Mouse (Mus musculus): ENCODE results near the gene Ttll7. TPM values are rescaled to one million over a fixed set of nuclear protein-coding genes. Genes with fewer than 3 reads are reported as not detected.

Gene Ttll7
- polyA plus RNA-seq, 1 experiment from 2014 or later, result 0.51 TPM

GRCm38 (mm10) chr3:146946641-146947040 lies 94.5 kb downstream of the Ttll7 start:
- H3K36me3 ChIP-seq, result no peaks in the 10 kb centered on the region
- no peak overlapping the region for H3K4me3 ChIP-seq
- no peak for ATAC-seq
- H3K4me1 ChIP-seq, result no peaks in the 10 kb centered on the region
- H3K9me3 ChIP-seq (replicated peaks), result no peaks in the 10 kb centered on the region
- no peak overlapping the region for H3K27ac ChIP-seq
- no peak overlapping the region for H3K9ac ChIP-seq
- no peaks in the 10 kb centered on the region; the same call in 1 of the 2 replicates for H3K27me3 ChIP-seq (replicated peaks)
- WGBS (ENCODE audit: insufficient replicate concordance), result 70% methylated on average over 8 of the region's 8 CpGs
- no peak overlapping the region for H3K4me2 ChIP-seq

- H3K9ac ChIP-seq, result no peak overlapping the region
- H3K4me2 ChIP-seq, result no peak overlapping the region
- no peak for ATAC-seq
- H3K4me3 ChIP-seq, result no peak overlapping the region
- H3K9me3 ChIP-seq (replicated peaks), result no peaks in the 10 kb centered on the region
- no peaks in the 10 kb centered on the region for H3K27me3 ChIP-seq (replicated peaks)
- H3K4me1 ChIP-seq, result no peaks in the 10 kb centered on the region
- no peak overlapping the region for H3K27ac ChIP-seq
- H3K36me3 ChIP-seq, result no peaks in the 10 kb centered on the region
- 70% methylated on average over 8 of the region's 8 CpGs for WGBS (ENCODE audit: insufficient replicate concordance)
Measured at GRCm38 (mm10) chr3:146956792-146957191, 104.6 kb downstream of the Ttll7 start.

GRCm38 (mm10) chr3:146962838-146963237 lies 110.7 kb downstream of the Ttll7 start:
- ATAC-seq, result no peak
- H3K9me3 ChIP-seq (replicated peaks), result no peaks in the 10 kb centered on the region
- no peak overlapping the region for H3K27ac ChIP-seq
- H3K4me2 ChIP-seq, result no peak overlapping the region
- H3K36me3 ChIP-seq, result no peaks in the 10 kb centered on the region
- no peaks in the 10 kb centered on the region for H3K4me1 ChIP-seq
- H3K27me3 ChIP-seq (replicated peaks), result no peaks in the 10 kb centered on the region
- H3K4me3 ChIP-seq, result no peak overlapping the region
- H3K9ac ChIP-seq, result no peak overlapping the region

- no peak for ATAC-seq
- Histone ChIP-seq H3K4me3 (no peak overlapping the region), H3K9me3 (replicated peaks) (no peaks in the 10 kb centered on the region), H3K27ac (no peak overlapping the region), H3K27me3 (replicated peaks) (no peaks in the 10 kb centered on the region), H3K9ac (no peak overlapping the region), H3K4me1 (no peaks in the 10 kb centered on the region), H3K36me3 (no peaks in the 10 kb centered on the region), H3K4me2 (no peak overlapping the region)
- WGBS (ENCODE audit: insufficient replicate concordance), result 32% methylated on average over 3 of the region's 3 CpGs
Measured at GRCm38 (mm10) chr3:146964384-146964783, 112.2 kb downstream of the Ttll7 start.

GRCm38 (mm10) chr3:146967242-146967641 lies 115.1 kb downstream of the Ttll7 start:
- H3K9ac ChIP-seq, result no peak overlapping the region
- H3K4me2 ChIP-seq, result no peak overlapping the region
- H3K4me1 ChIP-seq, result no peaks in the 10 kb centered on the region
- no peak overlapping the region for H3K4me3 ChIP-seq
- 74% methylated on average over 7 of the region's 7 CpGs for WGBS (ENCODE audit: insufficient replicate concordance)
- no peaks in the 10 kb centered on the region for H3K9me3 ChIP-seq (replicated peaks)
- no peaks in the 10 kb centered on the region for H3K27me3 ChIP-seq (replicated peaks)
- no peak overlapping the region for H3K27ac ChIP-seq
- H3K36me3 ChIP-seq, result no peaks in the 10 kb centered on the region
- ATAC-seq, result no peak

GRCm38 (mm10) chr3:146967834-146968233 lies 115.7 kb downstream of the Ttll7 start:
- no peak overlapping the region for H3K4me2 ChIP-seq
- ATAC-seq, result no peak
- H3K27ac ChIP-seq, result no peak overlapping the region
- H3K36me3 ChIP-seq, result no peaks in the 10 kb centered on the region
- no peaks in the 10 kb centered on the region for H3K4me1 ChIP-seq
- 64% methylated on average over 4 of the region's 4 CpGs for WGBS (ENCODE audit: insufficient replicate concordance)
- no peak overlapping the region for H3K9ac ChIP-seq
- no peaks in the 10 kb centered on the region for H3K9me3 ChIP-seq (replicated peaks)
- no peak overlapping the region for H3K4me3 ChIP-seq
- no peaks in the 10 kb centered on the region for H3K27me3 ChIP-seq (replicated peaks)

GRCm38 (mm10) chr3:146978272-146978671 lies 126.1 kb downstream of the Ttll7 start:
- no peaks in the 10 kb centered on the region for H3K9me3 ChIP-seq (replicated peaks)
- no peaks in the 10 kb centered on the region for H3K4me1 ChIP-seq
- no peaks in the 10 kb centered on the region for H3K27me3 ChIP-seq (replicated peaks)
- no peak for ATAC-seq
- no peak overlapping the region for H3K4me2 ChIP-seq
- H3K36me3 ChIP-seq, result no peaks in the 10 kb centered on the region
- H3K27ac ChIP-seq, result no peak overlapping the region
- WGBS (ENCODE audit: insufficient replicate concordance), result 67% methylated on average over 3 of the region's 3 CpGs
- H3K9ac ChIP-seq, result no peak overlapping the region
- no peak overlapping the region for H3K4me3 ChIP-seq

- Histone ChIP-seq H3K9ac (no peak overlapping the region), H3K27ac (no peak overlapping the region), H3K27me3 (replicated peaks) (no peaks in the 10 kb centered on the region), H3K9me3 (replicated peaks) (no peaks in the 10 kb centered on the region), H3K4me2 (no peak overlapping the region), H3K36me3 (no peaks in the 10 kb centered on the region), H3K4me1 (no peaks in the 10 kb centered on the region), H3K4me3 (no peak overlapping the region)
- no peak for ATAC-seq
- 47% methylated on average over 26 of the region's 26 CpGs for WGBS (ENCODE audit: insufficient replicate concordance)
Measured at GRCm38 (mm10) chr3:146993834-146994669, 141.9 kb downstream of the Ttll7 start.

GRCm38 (mm10) chr3:146994670-146995415 lies 142.7 kb downstream of the Ttll7 start:
- no peak for ATAC-seq
- H3K4me2 ChIP-seq, result no peak overlapping the region

GRCm38 (mm10) chr3:146999148-146999547 lies 147.0 kb downstream of the Ttll7 start:
- Histone ChIP-seq H3K36me3 (no peaks in the 10 kb centered on the region), H3K9me3 (replicated peaks) (no peaks in the 10 kb centered on the region), H3K9ac (no peak overlapping the region), H3K4me3 (no peak overlapping the region), H3K27me3 (replicated peaks) (no peaks in the 10 kb centered on the region), H3K4me1 (no peaks in the 10 kb centered on the region), H3K4me2 (no peak overlapping the region), H3K27ac (no peak overlapping the region)
- no peak for ATAC-seq
- WGBS (ENCODE audit: insufficient replicate concordance), result 65% methylated on average over 2 of the region's 2 CpGs

More at GRCm38 (mm10) chr3:146994670-146995415, 142.7 kb downstream of the Ttll7 start:
- Histone ChIP-seq H3K27ac (no peak overlapping the region), H3K4me1 (no peaks in the 10 kb centered on the region), H3K27me3 (replicated peaks) (no peaks in the 10 kb centered on the region), H3K9me3 (replicated peaks) (no peaks in the 10 kb centered on the region), H3K4me3 (no peak overlapping the region), H3K9ac (no peak overlapping the region), H3K36me3 (no peaks in the 10 kb centered on the region)
- WGBS (ENCODE audit: insufficient replicate concordance), result 59% methylated on average over 15 of the region's 15 CpGs

- Histone ChIP-seq H3K4me2 (no peak overlapping the region), H3K9me3 (replicated peaks) (no peaks in the 10 kb centered on the region), H3K27me3 (replicated peaks) (no peaks in the 10 kb centered on the region), H3K27ac (no peak overlapping the region), H3K4me3 (no peak overlapping the region), H3K36me3 (no peaks in the 10 kb centered on the region), H3K4me1 (no peaks in the 10 kb centered on the region), H3K9ac (no peak overlapping the region)
- no peak for ATAC-seq
- WGBS (ENCODE audit: insufficient replicate concordance), result 46% methylated on average over 3 of the region's 3 CpGs
Measured at GRCm38 (mm10) chr3:147000963-147001362, 148.8 kb downstream of the Ttll7 start.

- no peak overlapping the region for H3K9ac ChIP-seq
- no peak overlapping the region for H3K27ac ChIP-seq
- no peaks in the 10 kb centered on the region for H3K4me1 ChIP-seq
- H3K4me2 ChIP-seq, result no peak overlapping the region
- WGBS (ENCODE audit: insufficient replicate concordance), result 47% methylated on average over 3 of the region's 3 CpGs
- ATAC-seq, result no peak
- H3K4me3 ChIP-seq, result no peak overlapping the region
- H3K36me3 ChIP-seq, result no peaks in the 10 kb centered on the region
- no peaks in the 10 kb centered on the region for H3K27me3 ChIP-seq (replicated peaks)
- H3K9me3 ChIP-seq (replicated peaks), result no peaks in the 10 kb centered on the region
Measured at GRCm38 (mm10) chr3:147001557-147001956, 149.4 kb downstream of the Ttll7 start.
